Mouse (Mus musculus) midbrain, embryonic 10.5 days (tissue): ENCODE data around the gene Mapk8ip3. TPM values are rescaled to one million over a fixed set of nuclear protein-coding genes. Genes with fewer than 3 reads are reported as not detected.

Experiments used
- DNase-seq: peaks from one replicate; pipeline ENCODE4 v3.0.0-alpha.2; 2017; ENCODE audit warnings: low spot score
- H3K27ac ChIP-seq: fragments of 300-500 bp; sonication (generic); replicated peaks from 2 replicates; pipeline ENCODE4 v1.5.1; 2016; ENCODE audit warnings: mild to moderate bottlenecking
- H3K27me3 ChIP-seq: fragments of 300-500 bp; sonication (generic); 2 replicates; pipeline ENCODE4 v1.6.1; 2016; ENCODE audit warnings: low read depth, mild to moderate bottlenecking; ENCODE audit not compliant: poor library complexity, severe bottlenecking
- H3K36me3 ChIP-seq: fragments of 300-500 bp; sonication (generic); 2 replicates; pipeline ENCODE4 v1.6.1; 2016; ENCODE audit warnings: mild to moderate bottlenecking, moderate library complexity
- H3K4me1 ChIP-seq: fragments of 300-500 bp; sonication (generic); 2 replicates; pipeline ENCODE4 v1.6.1; 2016
- H3K4me3 ChIP-seq: fragments of 300-500 bp; sonication (generic); 2 replicates; pipeline ENCODE4 v1.5.1; 2016; ENCODE audit warnings: mild to moderate bottlenecking, moderate library complexity
- H3K9me3 ChIP-seq: fragments of 300-500 bp; sonication (generic); replicated peaks from 2 replicates; pipeline ENCODE4 v1.6.1; 2016; ENCODE audit warnings: mild to moderate bottlenecking
- WGBS: fragments of 180-500 bp; shearing (Covaris S2); methylation state at CpG from one replicate; pipeline ENCODE4 v1.1.7; 2016; 5-methylcytosine and 5-hydroxymethylcytosine counted together
- polyA plus RNA-seq: library from polyadenylated mRNA; unstranded; fragments of >200 nt; fragmentation: Nextera tagmentation; extraction: Ambion mirVana; gene quantifications from 2 replicates; pipeline ENCODE4 v1.2.1, GENCODE M21; 2016

Gene Mapk8ip3
- polyA plus RNA-seq, 1 experiment from 2014 or later, result 40.1 TPM

- Histone ChIP-seq H3K27ac (no peak overlapping the region), H3K27me3 (no peaks in the 10 kb centered on the region), H3K4me3 (peak overlapping the region; percentile 91), H3K9me3 (no peaks in the 10 kb centered on the region), H3K36me3 (peaks cover 30% of the 10 kb centered on the region), H3K4me1 (peaks cover 21% of the 10 kb centered on the region)
- no peak for DNase-seq
- WGBS, result 93% methylated on average over 4 of the region's 4 CpGs
Observed at GRCm38 (mm10) chr17:24934926-24935325, 1.9 kb downstream of the Mapk8ip3 start.

GRCm38 (mm10) chr17:24933163-24933562 lies 3.6 kb downstream of the Mapk8ip3 start:
- no peaks in the 10 kb centered on the region for H3K27me3 ChIP-seq
- H3K27ac ChIP-seq, result no peak overlapping the region
- 86% methylated on average over 4 of the region's 4 CpGs for WGBS
- H3K4me3 ChIP-seq, result no peak overlapping the region
- peaks cover 21% of the 10 kb centered on the region for H3K4me1 ChIP-seq
- peaks cover 38% of the 10 kb centered on the region for H3K36me3 ChIP-seq
- no peaks in the 10 kb centered on the region for H3K9me3 ChIP-seq
- DNase-seq, result no peak

- DNase-seq, result no peak
- Histone ChIP-seq H3K9me3 (no peaks in the 10 kb centered on the region), H3K4me3 (no peak overlapping the region), H3K36me3 (peaks cover 44% of the 10 kb centered on the region), H3K4me1 (peaks cover 21% of the 10 kb centered on the region), H3K27ac (no peak overlapping the region), H3K27me3 (no peaks in the 10 kb centered on the region)
- WGBS, result 94% methylated on average over 4 of the region's 4 CpGs
Observed at GRCm38 (mm10) chr17:24932431-24932830, 4.3 kb downstream of the Mapk8ip3 start.

DNA sequence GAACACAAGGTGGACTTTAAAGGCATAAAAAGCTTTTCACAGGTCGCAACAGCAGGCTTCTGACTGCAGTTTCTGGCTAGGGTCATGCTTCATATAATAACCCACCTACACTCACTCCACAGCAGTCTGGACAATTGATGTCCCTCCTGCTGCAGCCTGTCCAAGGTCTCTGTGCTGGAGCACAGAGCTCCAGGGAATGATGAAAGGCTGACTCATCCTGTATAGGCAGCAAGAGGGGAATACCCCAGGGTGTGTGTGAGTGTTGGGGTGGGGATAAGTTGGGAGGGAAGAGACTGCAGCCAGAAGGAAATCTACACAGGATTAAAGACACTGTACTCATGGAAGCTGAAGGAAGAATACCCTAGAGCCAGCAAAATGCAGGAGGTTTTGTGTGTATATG lies 7.3 kb downstream of the Mapk8ip3 start:
- 100% methylated on average over 1 of the region's 1 CpGs for WGBS
- no peak overlapping the region for H3K27ac ChIP-seq
- H3K4me1 ChIP-seq, result peaks cover 5% of the 10 kb centered on the region
- H3K36me3 ChIP-seq, result peaks cover 73% of the 10 kb centered on the region
- no peaks in the 10 kb centered on the region for H3K9me3 ChIP-seq
- no peak overlapping the region for H3K4me3 ChIP-seq
- H3K27me3 ChIP-seq, result no peaks in the 10 kb centered on the region
- DNase-seq, result no peak

- peaks cover 98% of the 10 kb centered on the region for H3K36me3 ChIP-seq
- H3K4me3 ChIP-seq, result no peak overlapping the region
- no peaks in the 10 kb centered on the region for H3K4me1 ChIP-seq
- WGBS, result 93% methylated on average over 1 of the region's 1 CpGs
- H3K27ac ChIP-seq, result no peak overlapping the region
- no peak for DNase-seq
- no peaks in the 10 kb centered on the region for H3K9me3 ChIP-seq
- no peaks in the 10 kb centered on the region for H3K27me3 ChIP-seq
Observed at GRCm38 (mm10) chr17:24923246-24923645, 13.5 kb downstream of the Mapk8ip3 start.

- no peak overlapping the region for H3K4me3 ChIP-seq
- H3K27ac ChIP-seq, result no peak overlapping the region
- H3K36me3 ChIP-seq, result peaks cover 99% of the 10 kb centered on the region
- no peak for DNase-seq
- no peaks in the 10 kb centered on the region for H3K4me1 ChIP-seq
- H3K9me3 ChIP-seq, result no peaks in the 10 kb centered on the region
- no peaks in the 10 kb centered on the region for H3K27me3 ChIP-seq
Observed at GRCm38 (mm10) chr17:24913984-24914383, 22.8 kb downstream of the Mapk8ip3 start.

- Histone ChIP-seq H3K27me3 (no peaks in the 10 kb centered on the region), H3K9me3 (no peaks in the 10 kb centered on the region), H3K36me3 (peaks cover 100% of the 10 kb centered on the region), H3K4me1 (no peaks in the 10 kb centered on the region), H3K4me3 (no peak overlapping the region), H3K27ac (no peak overlapping the region)
- no peak for DNase-seq
- WGBS, result 96% methylated on average over 2 of the region's 2 CpGs
Observed at GRCm38 (mm10) chr17:24907591-24907990, 29.2 kb downstream of the Mapk8ip3 start.

DNA sequence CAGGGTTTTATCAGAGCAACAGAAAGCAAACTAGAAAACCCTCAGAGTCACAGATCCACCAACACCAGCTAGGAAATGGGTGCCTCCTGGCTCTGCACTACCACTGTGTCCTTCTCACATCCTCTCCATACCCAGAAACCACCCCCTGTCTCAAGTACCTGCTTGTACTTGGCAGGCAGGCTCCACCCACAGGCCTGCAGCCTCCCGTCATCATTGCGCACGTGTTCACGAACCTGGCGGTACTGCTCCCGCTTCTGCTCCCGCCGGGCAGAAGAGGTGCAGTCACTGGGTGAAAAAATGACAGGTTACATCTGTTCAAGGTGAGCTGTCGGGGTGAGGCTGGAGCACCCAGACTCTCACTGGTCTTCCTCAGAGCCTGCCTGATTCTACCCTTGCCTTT lies 33.0 kb downstream of the Mapk8ip3 start:
- WGBS, result 93% methylated on average over 9 of the region's 9 CpGs
- H3K9me3 ChIP-seq, result no peaks in the 10 kb centered on the region
- no peak overlapping the region for H3K27ac ChIP-seq
- peaks cover 100% of the 10 kb centered on the region for H3K36me3 ChIP-seq
- DNase-seq, result no peak
- no peaks in the 10 kb centered on the region for H3K27me3 ChIP-seq
- H3K4me1 ChIP-seq, result no peaks in the 10 kb centered on the region
- no peak overlapping the region for H3K4me3 ChIP-seq

GRCm38 (mm10) chr17:24902671-24903474 lies 33.9 kb downstream of the Mapk8ip3 start:
- Histone ChIP-seq H3K36me3 (peaks cover 100% of the 10 kb centered on the region), H3K4me3 (0 out of 2 replicates have a peak overlapping the region, but pooled peaks have one; percentile 4), H3K9me3 (no peaks in the 10 kb centered on the region), H3K27ac (no peak overlapping the region), H3K4me1 (peaks cover 4% of the 10 kb centered on the region), H3K27me3 (no peaks in the 10 kb centered on the region)
- 70% methylated on average over 9 of the region's 9 CpGs for WGBS
- no peak for DNase-seq

DNA sequence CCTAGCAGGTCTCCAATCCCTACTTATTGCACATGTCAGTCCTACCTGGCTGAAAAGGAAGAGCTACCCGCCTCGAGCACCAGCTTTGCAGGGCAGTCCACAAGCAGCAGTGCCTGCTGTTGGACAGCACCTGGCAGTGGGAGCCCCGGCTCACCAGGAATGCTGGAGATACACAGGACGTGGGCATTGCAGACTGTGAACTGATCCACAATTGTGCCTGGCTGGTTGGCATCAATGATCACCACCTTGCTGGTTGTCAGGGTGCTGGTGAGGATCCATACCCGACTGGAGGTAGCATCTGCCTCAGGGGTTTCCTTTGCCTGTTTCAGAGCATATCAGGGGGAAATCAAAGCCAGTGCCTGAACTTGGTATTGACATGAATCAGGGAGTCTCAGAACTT lies 34.7 kb downstream of the Mapk8ip3 start:
- H3K36me3 ChIP-seq, result peaks cover 100% of the 10 kb centered on the region

DNA sequence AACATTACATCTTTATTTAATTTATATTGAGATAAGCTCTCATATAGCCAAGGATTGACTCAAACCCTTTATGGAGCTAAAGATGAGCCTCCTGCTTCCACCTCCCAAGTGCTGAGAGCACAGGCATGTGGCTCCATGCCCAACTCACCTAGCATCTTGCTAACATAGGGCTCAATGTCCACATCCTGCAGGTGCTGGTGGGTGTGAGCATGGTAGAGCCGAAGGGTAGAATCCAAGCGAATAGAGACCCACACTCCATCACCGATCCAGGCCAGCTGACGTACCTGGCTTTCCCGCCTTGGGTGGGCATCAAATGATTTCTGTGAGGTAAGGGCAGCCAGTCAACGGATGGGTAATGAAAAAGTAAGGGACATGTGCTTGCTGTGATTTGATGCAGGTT lies 36.8 kb downstream of the Mapk8ip3 start:
- no peak for DNase-seq
- H3K4me3 ChIP-seq, result no peak overlapping the region
- 95% methylated on average over 6 of the region's 6 CpGs for WGBS
- H3K27ac ChIP-seq, result no peak overlapping the region
- no peaks in the 10 kb centered on the region for H3K27me3 ChIP-seq
- H3K36me3 ChIP-seq, result peaks cover 84% of the 10 kb centered on the region
- H3K4me1 ChIP-seq, result peaks cover 32% of the 10 kb centered on the region
- no peaks in the 10 kb centered on the region for H3K9me3 ChIP-seq

More for the DNA sequence above, 34.7 kb downstream of the Mapk8ip3 start:
- Histone ChIP-seq H3K4me1 (peaks cover 12% of the 10 kb centered on the region), H3K27me3 (no peaks in the 10 kb centered on the region), H3K9me3 (no peaks in the 10 kb centered on the region), H3K4me3 (no peak overlapping the region), H3K27ac (no peak overlapping the region)
- no peak for DNase-seq
- WGBS, result 95% methylated on average over 5 of the region's 5 CpGs

DNA sequence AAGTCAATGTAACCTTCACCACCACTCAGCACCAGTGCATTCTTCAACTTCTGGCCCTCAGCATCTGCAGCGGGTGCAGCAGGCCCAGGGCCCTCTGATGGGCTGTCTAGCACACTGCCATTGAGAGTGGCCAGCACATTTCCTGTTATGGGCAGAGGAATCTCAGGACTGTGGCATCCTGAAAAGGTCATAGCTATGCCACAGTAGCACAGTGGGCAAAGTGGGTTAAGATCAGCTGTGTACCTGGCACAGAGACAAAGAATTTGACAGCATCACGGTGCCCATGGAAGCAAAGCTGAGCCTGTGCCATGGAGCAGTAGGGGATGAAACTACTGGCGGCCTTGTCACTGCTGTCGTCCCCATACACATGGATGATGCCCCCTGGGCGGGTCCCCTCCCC lies 37.6 kb downstream of the Mapk8ip3 start:
- Histone ChIP-seq H3K36me3 (peaks cover 75% of the 10 kb centered on the region), H3K27ac (no peak overlapping the region), H3K27me3 (no peaks in the 10 kb centered on the region), H3K4me3 (no peak overlapping the region), H3K9me3 (no peaks in the 10 kb centered on the region), H3K4me1 (peaks cover 37% of the 10 kb centered on the region)
- DNase-seq, result no peak
- 87% methylated on average over 5 of the region's 5 CpGs for WGBS

- H3K4me3 ChIP-seq, result peak overlapping the region; percentile 91; the same call in 1 of the 2 replicates
- H3K4me1 ChIP-seq, result peaks cover 45% of the 10 kb centered on the region
- H3K27me3 ChIP-seq, result no peaks in the 10 kb centered on the region
- no peak for DNase-seq
- H3K9me3 ChIP-seq, result no peaks in the 10 kb centered on the region
- WGBS, result 81% methylated on average over 4 of the region's 4 CpGs
- H3K27ac ChIP-seq, result no peak overlapping the region
- H3K36me3 ChIP-seq, result peaks cover 72% of the 10 kb centered on the region
Observed at GRCm38 (mm10) chr17:24898041-24898854, 38.5 kb downstream of the Mapk8ip3 start.
